Comparison of ENCODE assay signal across 8 mouse cellular contexts in the genomic region with DNA sequence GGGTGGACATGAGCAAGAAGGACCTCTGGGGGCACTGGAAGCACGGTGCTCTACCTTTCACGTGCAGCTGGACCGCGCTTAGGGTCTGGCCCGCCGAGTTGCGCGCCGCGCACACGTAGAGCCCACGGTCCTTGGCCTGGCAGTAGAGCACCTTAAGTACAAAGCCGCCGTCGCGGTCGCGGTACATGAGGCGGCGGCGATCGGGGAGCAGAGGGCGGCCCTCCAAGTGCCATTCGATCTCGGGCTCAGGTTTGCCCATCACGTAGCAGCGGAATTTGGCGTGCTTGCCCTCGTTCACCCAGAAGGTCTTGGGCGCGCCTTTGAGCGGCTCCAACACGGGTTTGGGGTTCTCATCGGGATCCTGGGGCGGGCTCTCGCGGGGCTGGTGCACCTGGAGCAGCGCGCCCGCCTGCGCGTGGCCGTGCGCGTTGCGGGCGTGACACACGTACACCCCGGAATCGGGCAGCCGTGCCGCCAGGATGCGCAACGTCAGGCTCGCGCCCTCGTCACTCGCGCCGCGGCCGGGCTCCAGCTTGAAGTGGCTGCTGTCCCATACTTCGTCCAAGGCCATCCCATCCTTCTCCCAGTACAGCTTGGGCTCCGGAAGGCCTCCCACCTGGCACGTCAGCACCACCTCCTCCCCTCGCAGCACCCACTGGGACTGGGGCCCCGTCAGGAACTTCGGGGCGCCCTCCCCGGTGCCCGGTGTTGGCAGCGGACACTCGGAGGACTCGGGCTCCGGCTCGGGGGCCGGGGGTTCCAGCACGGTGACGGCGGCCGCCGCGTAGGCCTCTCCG. TPM values are rescaled to one million over a fixed set of nuclear protein-coding genes. Genes with fewer than 3 reads are reported as not detected.
DNase-seq lines count a peak whose midpoint lies in the region; ATAC-seq and TF ChIP-seq lines count a peak whose summit lies in the region.

No protein-coding gene starts in this region.

- H3K4me3 ChIP-seq in ES-Bruce4 (ENCODE audit: low read depth, low read length), result peak overlapping the region; percentile 57
- peak overlapping the region; percentile 55 for H3K4me3 ChIP-seq in brown adipose tissue, adult 24 weeks (ENCODE audit: insufficient read depth, low read depth, low read length)
- H3K4me3 ChIP-seq in forebrain, embryonic 13.5 days, result peak overlapping the region; percentile 79
- H3K4me3 ChIP-seq in heart, embryonic 15.5 days, result peak overlapping the region; percentile 81

- no peak for TF ChIP-seq CTCF in ES-Bruce4 (IDR thresholded peaks at IDR 0.05; ENCODE audit: low read depth, low read length)

- H3K4me2 ChIP-seq in forebrain, embryonic 13.5 days, result peak overlapping the region; percentile 93
- H3K4me2 ChIP-seq in heart, embryonic 15.5 days, result peak overlapping the region; percentile 86

- peaks cover 11% of the 10 kb centered on the region for H3K4me1 ChIP-seq in ES-Bruce4 (ENCODE audit: control insufficient read depth, insufficient read depth, low read length)
- H3K4me1 ChIP-seq in brown adipose tissue, adult 24 weeks (ENCODE audit: control insufficient read depth, insufficient read depth, insufficient read length, low read length), result no peaks in the 10 kb centered on the region
- H3K4me1 ChIP-seq in forebrain, embryonic 13.5 days, result peaks cover 25% of the 10 kb centered on the region
- peaks cover 55% of the 10 kb centered on the region for H3K4me1 ChIP-seq in heart, embryonic 15.5 days (replicated peaks)

- no peak overlapping the region for H3K27ac ChIP-seq in ES-Bruce4 (ENCODE audit: insufficient read depth, low read length)
- no peak overlapping the region for H3K27ac ChIP-seq in brown adipose tissue, adult 24 weeks (replicated peaks; ENCODE audit: low read depth, low read length)
- peak overlapping the region; percentile 72 for H3K27ac ChIP-seq in forebrain, embryonic 13.5 days
- peak overlapping the region; percentile 97 for H3K27ac ChIP-seq in heart, embryonic 15.5 days

- TF ChIP-seq EP300 in ES-Bruce4 (IDR thresholded peaks at IDR 0.05; ENCODE audit: insufficient read depth, low read depth, low read length), result no peak

- no peaks in the 10 kb centered on the region for H3K27me3 ChIP-seq in ES-Bruce4 (ENCODE audit: control insufficient read depth, insufficient read depth, low read length, poor library complexity, severe bottlenecking)
- H3K27me3 ChIP-seq in forebrain, embryonic 13.5 days, result peaks cover 13% of the 10 kb centered on the region
- no peaks in the 10 kb centered on the region for H3K27me3 ChIP-seq in heart, embryonic 15.5 days

- H3K9me3 ChIP-seq in ES-Bruce4 (replicated peaks; ENCODE audit: control insufficient read depth, insufficient read depth, low read length, poor library complexity, severe bottlenecking), result no peaks in the 10 kb centered on the region
- no peaks in the 10 kb centered on the region for H3K9me3 ChIP-seq in forebrain, embryonic 13.5 days (replicated peaks)
- H3K9me3 ChIP-seq in heart, embryonic 15.5 days (replicated peaks), result no peaks in the 10 kb centered on the region

- under 1% methylated on average over 84 of the region's 84 CpGs for WGBS in forebrain, embryonic 13.5 days
- under 1% methylated on average over 77 of the region's 84 CpGs for WGBS in heart, embryonic 15.5 days

- TF ChIP-seq POLR2A in ES-Bruce4 (IDR thresholded peaks at IDR 0.05; ENCODE audit: insufficient read depth, low read length), result no peak

- DNase-seq in layer of hippocampus, adult 18-20 months (ENCODE audit: low spot score in 2 of 2), result peak; percentile 71 to 74
- DNase-seq in lung, adult 18-20 months, result peak; percentile 35 to 54
- peak; percentile 70 for DNase-seq in ovary, postnatal 36 days (ENCODE audit: low spot score)
- DNase-seq in urinary bladder, postnatal 36 days (ENCODE audit: low spot score in 2 of 2), result peak; percentile 53 to 55

- H3K9ac ChIP-seq in ES-Bruce4 (ENCODE audit: low read depth, poor library complexity, severe bottlenecking), result peak overlapping the region; percentile 91
- H3K9ac ChIP-seq in forebrain, embryonic 13.5 days, result peak overlapping the region; percentile 89
- peak overlapping the region; percentile 88 for H3K9ac ChIP-seq in heart, embryonic 15.5 days

- no peaks in the 10 kb centered on the region for H3K36me3 ChIP-seq in ES-Bruce4 (ENCODE audit: control insufficient read depth, insufficient read depth, low read length, poor library complexity, severe bottlenecking)
- peaks cover 29% of the 10 kb centered on the region for H3K36me3 ChIP-seq in forebrain, embryonic 13.5 days (ENCODE audit: poor library complexity, severe bottlenecking)
- peaks cover 30% of the 10 kb centered on the region for H3K36me3 ChIP-seq in heart, embryonic 15.5 days

- ATAC-seq in forebrain, embryonic 13.5 days, result peak; percentile 79
- ATAC-seq in heart, embryonic 15.5 days (replicated peaks; ENCODE audit: insufficient number of reproducible peaks, insufficient read depth, low FRiP score, low read depth), result peak; percentile 21; the same call in 1 of the 2 replicates

RNA-seq across cellular contexts. Expression of gene Obsl1, which starts 0.9 kb away (rescaled TPM):
- polyA plus RNA-seq in ES-Bruce4 (2011; ENCODE audit: insufficient read depth, insufficient read length, low read depth, missing spikeins), result 32.6 and 32.9 TPM in 2 replicates
- polyA plus RNA-seq in brown adipose tissue, adult 24 weeks (2012; ENCODE audit: insufficient read depth, insufficient read length, missing spikeins), result 0.87 and 4.5 TPM in 2 replicates
- 15.5 and 17.2 TPM in 2 replicates for polyA plus RNA-seq in forebrain, embryonic 13.5 days (2015; fragmentation: Nextera tagmentation; extraction: Ambion mirVana)
- 95.1 and 122 TPM in 2 replicates for polyA plus RNA-seq in heart, embryonic 15.5 days (2015; fragmentation: Nextera tagmentation; extraction: Ambion mirVana)
- 10 to 100 TPM; 18.3 to 19.2 TPM for total RNA-seq in layer of hippocampus, adult 18-20 months (2021)

RNA-seq across cellular contexts. Expression of gene Inha, which starts 1.5 kb away (rescaled TPM):
- 1.9 and 2.4 TPM in 2 replicates for polyA plus RNA-seq in ES-Bruce4 (2011; ENCODE audit: insufficient read depth, insufficient read length, low read depth, missing spikeins)
- not detected in 2 replicates for polyA plus RNA-seq in brown adipose tissue, adult 24 weeks (2012; ENCODE audit: insufficient read depth, insufficient read length, missing spikeins)
- polyA plus RNA-seq in forebrain, embryonic 13.5 days (2015; fragmentation: Nextera tagmentation; extraction: Ambion mirVana), result 5.8 and 8.0 TPM in 2 replicates
- 4.1 and 5.9 TPM in 2 replicates for polyA plus RNA-seq in heart, embryonic 15.5 days (2015; fragmentation: Nextera tagmentation; extraction: Ambion mirVana)
- total RNA-seq in layer of hippocampus, adult 18-20 months (2021), result 10 to 100 TPM; 13.1 to 14.5 TPM

RNA-seq across cellular contexts. Expression of gene Stk11ip, which starts 16.0 kb away (rescaled TPM):
- 18.8 and 22.7 TPM in 2 replicates for polyA plus RNA-seq in ES-Bruce4 (2011; ENCODE audit: insufficient read depth, insufficient read length, low read depth, missing spikeins)
- polyA plus RNA-seq in brown adipose tissue, adult 24 weeks (2012; ENCODE audit: insufficient read depth, insufficient read length, missing spikeins), result 3.7 and 5.2 TPM in 2 replicates
- polyA plus RNA-seq in forebrain, embryonic 13.5 days (2015; fragmentation: Nextera tagmentation; extraction: Ambion mirVana), result 16.3 and 19.4 TPM in 2 replicates
- polyA plus RNA-seq in heart, embryonic 15.5 days (2015; fragmentation: Nextera tagmentation; extraction: Ambion mirVana), result 10.4 and 15.8 TPM in 2 replicates
- total RNA-seq in layer of hippocampus, adult 18-20 months (2021), result 10 to 100 TPM; 22.8 to 24.2 TPM

RNA-seq across cellular contexts. Expression of gene Tmem198, which starts 26.0 kb away (rescaled TPM):
- polyA plus RNA-seq in ES-Bruce4 (2011; ENCODE audit: insufficient read depth, insufficient read length, low read depth, missing spikeins), result 0.27 and 0.53 TPM in 2 replicates
- not detected in 2 replicates for polyA plus RNA-seq in brown adipose tissue, adult 24 weeks (2012; ENCODE audit: insufficient read depth, insufficient read length, missing spikeins)
- polyA plus RNA-seq in forebrain, embryonic 13.5 days (2015; fragmentation: Nextera tagmentation; extraction: Ambion mirVana), result 34.0 and 35.5 TPM in 2 replicates
- 0.39 and 0.80 TPM in 2 replicates for polyA plus RNA-seq in heart, embryonic 15.5 days (2015; fragmentation: Nextera tagmentation; extraction: Ambion mirVana)
- total RNA-seq in layer of hippocampus, adult 18-20 months (2021), result 10 to 100 TPM; 68.6 to 70.6 TPM

RNA-seq across cellular contexts. Expression of gene Chpf, which starts 26.2 kb away (rescaled TPM):
- 13.3 and 15.1 TPM in 2 replicates for polyA plus RNA-seq in ES-Bruce4 (2011; ENCODE audit: insufficient read depth, insufficient read length, low read depth, missing spikeins)
- 3.5 and 5.8 TPM in 2 replicates for polyA plus RNA-seq in brown adipose tissue, adult 24 weeks (2012; ENCODE audit: insufficient read depth, insufficient read length, missing spikeins)
- polyA plus RNA-seq in forebrain, embryonic 13.5 days (2015; fragmentation: Nextera tagmentation; extraction: Ambion mirVana), result 16.9 and 18.6 TPM in 2 replicates
- polyA plus RNA-seq in heart, embryonic 15.5 days (2015; fragmentation: Nextera tagmentation; extraction: Ambion mirVana), result 23.9 and 36.6 TPM in 2 replicates
- total RNA-seq in layer of hippocampus, adult 18-20 months (2021), result 10 to 100 TPM; 90.3 to 91.5 TPM

Comparison
In these comparisons a context has a peak if more than half of its experiments do, and no peak if none do; other contexts are left out.
1. H3K27ac ChIP-seq: peak in forebrain, embryonic 13.5 days (single experiment) and heart, embryonic 15.5 days (single experiment); none in ES-Bruce4 (single experiment) and brown adipose tissue, adult 24 weeks (single experiment).
2. Peak in every context shown above with its lines, with median percentiles within 50 percentile points of each other: H3K4me3 ChIP-seq, H3K9ac ChIP-seq and DNase-seq.